Mouse (Mus musculus) ES-E14 (cell line): ENCODE measurements around the gene Hectd4. TPM values are rescaled to one million over a fixed set of nuclear protein-coding genes. Genes with fewer than 3 reads are reported as not detected.

ENCODE experiments used
- DNase-seq: peaks from one replicate; pipeline ENCODE4 v3.0.0-alpha.2; 2013; ENCODE audit warnings: low read depth, low spot score
- H3K27ac ChIP-seq: 2 replicates; pipeline ENCODE4 v1.5.1; 2012; ENCODE audit warnings: low read depth, mild to moderate bottlenecking, low read length, moderate library complexity, mixed read lengths; ENCODE audit not compliant: poor library complexity, insufficient read depth, severe bottlenecking
- H3K36me3 ChIP-seq: 2 replicates; pipeline ENCODE4 v1.6.1; 2012; ENCODE audit warnings: mild to moderate bottlenecking, low read length, moderate library complexity, mixed read lengths; ENCODE audit not compliant: control insufficient read depth, poor library complexity, insufficient read depth, severe bottlenecking
- H3K4me1 ChIP-seq, 2 experiments: fragments of 150-350 bp in 1 of 2; sonication (generic) in 1 of 2; 2 replicates each; pipeline ENCODE4 v1.6.1; 2012; ENCODE audit warnings: low read length in 2 of 2, mild to moderate bottlenecking in 1 of 2, mixed read lengths in 1 of 2; ENCODE audit not compliant: control insufficient read depth in 2 of 2, insufficient read depth in 2 of 2, poor library complexity in 1 of 2
- H3K4me3 ChIP-seq, 2 experiments: fragments of 150-350 bp in 1 of 2; sonication (generic) in 1 of 2; 2 replicates each; pipeline ENCODE4 v1.5.1; 2012; ENCODE audit warnings: low read length in 2 of 2, low read depth in 1 of 2, mild to moderate bottlenecking in 1 of 2, mixed read lengths in 1 of 2; ENCODE audit not compliant: insufficient read depth in 1 of 2, poor library complexity in 1 of 2, severe bottlenecking in 1 of 2
- H3K9ac ChIP-seq: 2 replicates; pipeline ENCODE4 v1.6.1; 2012; ENCODE audit warnings: low read depth, mild to moderate bottlenecking, low read length, mixed read lengths; ENCODE audit not compliant: poor library complexity, insufficient read depth, severe bottlenecking
- H3K9me3 ChIP-seq: fragments of 150-350 bp; sonication (generic); 2 replicates; pipeline ENCODE4 v1.6.1; 2012; ENCODE audit warnings: low read depth, mild to moderate bottlenecking, low read length; ENCODE audit not compliant: control insufficient read depth, insufficient read depth
- CHD2 ChIP-seq: IDR thresholded peaks from 2 replicates; pipeline ENCODE4 v1.6.1; 2014; ENCODE audit warnings: mild to moderate bottlenecking, low read depth, low read length, inconsistent platforms
- HCFC1 ChIP-seq: IDR thresholded peaks from 2 replicates; pipeline ENCODE4 v1.6.1; 2012; ENCODE audit warnings: low read length, inconsistent platforms, borderline replicate concordance; ENCODE audit not compliant: insufficient read depth
- MAFK ChIP-seq: IDR thresholded peaks from 2 replicates; pipeline ENCODE4 v1.6.1; 2014; ENCODE audit warnings: mild to moderate bottlenecking, low read depth, low read length, inconsistent platforms; ENCODE audit not compliant: insufficient read depth
- ZC3H11A ChIP-seq: IDR thresholded peaks from 2 replicates; pipeline ENCODE4 v1.6.1; 2012; ENCODE audit warnings: low read depth, mild to moderate bottlenecking, inconsistent platforms, low read length, borderline replicate concordance
- ZNF384 ChIP-seq: IDR thresholded peaks from 2 replicates; pipeline ENCODE4 v1.6.1; 2012; ENCODE audit warnings: low read depth, low read length, inconsistent platforms
- in situ Hi-C, 2 experiments: fragments of 600-800 bp; cut with MboI; formaldehyde crosslinking; loops; one replicate each; pipeline ENCODE4 v1.15.1; 2025; ENCODE audit warnings: low sequenced_read_pairs in 2 of 2, inconsistent platforms in 1 of 2; ENCODE audit not compliant: unreplicated experiment in 2 of 2
- total RNA-seq: library from RNA; depleted of rRNA; stranded (reverse); fragments of 300-350 nt; gene quantifications from 2 replicates; pipeline ENCODE4 v1.2.3, GENCODE M21; 2012

Gene Hectd4
- total RNA-seq, 1 experiment, result 14.2 TPM

- peaks cover 4% of the 10 kb centered on the region; the same call in 1 of the 2 replicates for H3K36me3 ChIP-seq
- in situ Hi-C loops, result no loop called here
Measured at GRCm38 (mm10) chr5:121262415-121262814, 42.4 kb downstream of the Hectd4 start.

DNA sequence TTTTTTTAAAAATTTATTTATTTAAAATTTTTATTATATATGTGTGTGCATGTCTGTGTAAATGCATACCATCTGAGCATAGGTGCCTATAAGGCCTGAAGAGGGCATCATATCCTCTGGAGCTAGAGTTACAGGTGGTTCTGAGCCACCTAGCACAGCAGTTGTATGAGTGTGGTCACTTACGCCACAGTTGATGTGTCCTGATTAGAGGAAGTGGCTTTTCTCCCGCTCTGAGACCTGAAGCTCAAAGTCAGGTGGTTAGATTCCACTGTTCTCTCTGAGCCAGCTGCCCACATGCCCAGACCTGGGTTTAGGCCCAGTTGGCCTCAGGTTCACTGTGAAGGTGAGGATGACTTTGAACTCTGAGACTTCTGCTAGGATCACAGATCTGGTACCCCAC, 44.6 kb downstream of the Hectd4 start:
- no peak for DNase-seq
- Histone ChIP-seq H3K4me1 (no peaks in the 10 kb centered on the region), H3K36me3 (peaks cover 9% of the 10 kb centered on the region; the same call in 1 of the 2 replicates), H3K27ac (no peak overlapping the region), H3K9ac (no peak overlapping the region), H3K4me3 (no peak overlapping the region), H3K9me3 (no peaks in the 10 kb centered on the region)
- in situ Hi-C loops, result no loop called here
- TF ChIP-seq CHD2, result no peak
- no peak for TF ChIP-seq HCFC1
- TF ChIP-seq MAFK, result no peak
- no peak for TF ChIP-seq ZC3H11A
- no peak for TF ChIP-seq ZNF384

More at GRCm38 (mm10) chr5:121262415-121262814, 42.4 kb downstream of the Hectd4 start:
- TF ChIP-seq HCFC1, result no peak
- TF ChIP-seq MAFK, result no peak
- TF ChIP-seq CHD2, result no peak
- no peak for TF ChIP-seq ZNF384
- no peak for TF ChIP-seq ZC3H11A
- H3K27ac ChIP-seq, result no peak overlapping the region
- H3K4me1 ChIP-seq, result no peaks in the 10 kb centered on the region
- H3K9ac ChIP-seq, result no peak overlapping the region
- no peak for DNase-seq
- no peaks in the 10 kb centered on the region for H3K9me3 ChIP-seq
- no peak overlapping the region for H3K4me3 ChIP-seq

DNA sequence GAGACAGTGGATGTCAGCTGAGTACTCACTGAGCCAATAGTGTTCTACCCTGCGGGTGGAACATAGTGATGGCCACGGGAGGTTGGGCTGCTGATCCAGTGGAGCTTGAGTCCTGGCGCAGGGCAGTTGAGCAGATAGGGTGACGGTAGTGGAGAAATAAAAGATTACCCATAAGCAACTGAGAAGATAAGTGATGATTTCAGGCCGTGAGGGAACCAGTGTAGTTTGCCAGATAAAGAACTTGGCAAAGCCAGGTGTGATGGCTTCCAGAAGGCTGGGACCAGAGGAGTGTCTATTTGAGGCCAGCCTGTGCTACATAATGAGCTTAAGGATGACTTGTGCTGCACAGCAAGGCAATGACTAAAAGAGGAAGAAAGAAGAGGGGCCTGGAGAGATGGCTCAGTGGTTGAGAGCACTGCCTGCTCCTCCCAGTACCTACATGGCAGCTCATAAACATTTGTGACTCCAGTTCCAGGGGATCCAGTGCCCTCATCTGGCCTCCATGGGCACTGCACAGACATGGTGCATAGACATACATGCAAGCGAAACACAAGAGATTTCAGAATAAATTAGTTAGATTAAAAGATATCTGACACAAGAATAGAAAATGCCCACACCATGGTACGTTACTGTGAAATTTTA, 46.8 kb downstream of the Hectd4 start:
- H3K9ac ChIP-seq, result no peak overlapping the region
- TF ChIP-seq HCFC1 (no peak), ZNF384 (no peak)
- H3K4me1 ChIP-seq, result peaks cover 3 to 11% of the 10 kb centered on the region in 2 experiments; a peak in 2 of 4 replicates
- peaks cover 9% of the 10 kb centered on the region; the same call in 1 of the 2 replicates for H3K36me3 ChIP-seq
- no peak overlapping the region for H3K27ac ChIP-seq
- no peaks in the 10 kb centered on the region for H3K9me3 ChIP-seq
- no peak for DNase-seq
- no peak overlapping the region for H3K4me3 ChIP-seq
- in situ Hi-C loops, result no loop called here

GRCm38 (mm10) chr5:121271046-121271445, 51.0 kb downstream of the Hectd4 start:
- H3K4me1 ChIP-seq, result peaks cover 3 to 14% of the 10 kb centered on the region in 2 experiments; a peak in 2 of 4 replicates
- no peaks in the 10 kb centered on the region for H3K9me3 ChIP-seq
- peak overlapping the region in 1 of 2 experiments; percentile 39; a peak in 3 of 4 replicates for H3K4me3 ChIP-seq
- peaks cover 10% of the 10 kb centered on the region; the same call in 1 of the 2 replicates for H3K36me3 ChIP-seq
- in situ Hi-C loops, result no loop called here
- 0 out of 2 replicates have a peak overlapping the region, but pooled peaks have one; percentile 18 for H3K9ac ChIP-seq
- H3K27ac ChIP-seq, result no peak overlapping the region
- TF ChIP-seq ZC3H11A (no peak), MAFK (no peak), CHD2 (no peak), HCFC1 (no peak), ZNF384 (no peak)
- DNase-seq, result peak; percentile 26

- Histone ChIP-seq H3K9me3 (no peaks in the 10 kb centered on the region), H3K9ac (no peak overlapping the region), H3K4me1 (0 out of 4 replicates have a peak, but pooled peaks cover 0 to 2% of the 10 kb centered on the region in 2 experiments), H3K27ac (no peak overlapping the region), H3K36me3 (peaks cover 11% of the 10 kb centered on the region), H3K4me3 (no peak overlapping the region)
- no peak for TF ChIP-seq CHD2
- no peak for TF ChIP-seq ZNF384
- TF ChIP-seq MAFK, result no peak
- TF ChIP-seq ZC3H11A, result no peak
- TF ChIP-seq HCFC1, result no peak
- no peak for DNase-seq
- in situ Hi-C loops, result no loop called here
Measured at GRCm38 (mm10) chr5:121276808-121277207, 56.8 kb downstream of the Hectd4 start.
